16 mouse cellular contexts compared by ENCODE assay signal in the genomic region with DNA sequence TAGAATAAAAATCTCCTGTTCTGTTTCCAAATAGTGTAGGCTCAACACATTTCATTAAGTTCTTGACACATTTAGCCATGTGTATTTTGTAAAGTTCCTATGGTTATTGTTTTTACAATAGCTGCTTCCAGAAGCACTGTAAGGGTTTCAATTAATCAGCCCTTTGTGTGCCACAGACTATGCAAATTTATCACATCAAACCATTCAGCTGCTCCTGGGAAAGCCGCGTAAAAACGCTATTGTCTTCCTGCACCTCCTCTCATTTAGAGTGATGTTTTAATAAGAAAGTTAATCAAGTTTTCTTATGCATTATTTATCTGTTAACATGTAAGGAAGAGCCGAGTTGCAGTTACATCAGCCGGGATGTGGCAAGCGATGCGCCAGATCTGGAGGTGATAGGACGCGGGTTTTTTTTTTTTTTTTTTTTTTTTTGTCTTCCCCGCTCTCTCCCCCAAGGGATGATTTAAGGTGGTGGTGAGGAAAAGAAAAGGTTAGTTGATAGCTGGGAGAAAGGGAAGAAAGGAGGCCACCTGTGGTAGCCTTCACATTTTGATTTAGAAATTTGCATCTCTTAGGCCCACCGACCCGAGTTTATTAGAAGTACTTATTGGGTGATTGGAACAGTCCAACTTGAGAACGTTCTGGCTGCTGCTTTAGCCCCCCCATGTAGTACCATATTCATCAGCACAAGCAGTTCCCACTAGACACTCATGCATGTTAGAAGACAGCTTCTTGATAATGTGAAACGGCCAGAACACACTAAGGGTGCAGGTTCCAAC. TPM values are rescaled to one million over a fixed set of nuclear protein-coding genes. Genes with fewer than 3 reads are reported as not detected.
DNase-seq lines count a peak whose midpoint lies in the region; ATAC-seq and TF ChIP-seq lines count a peak whose summit lies in the region.
"Had no signal": no experiment of that assay in that cellular context is flagged by ENCODE, and none has a peak within 500 bp of the region (broad histone marks: within the 10 kb centered on the region; RNA-seq: fewer than 3 reads in every experiment).

No protein-coding gene starts in this region.

- peak; percentile 23; the same call in 1 of the 2 replicates for ATAC-seq in forebrain, postnatal 0 days
- no peak for ATAC-seq in forebrain, embryonic 11.5 days (replicated peaks; ENCODE audit: low FRiP score)
- no peak for ATAC-seq in liver, embryonic 16.5 days (ENCODE audit: low read depth)
- no peak for ATAC-seq in liver, postnatal 0 days
- ATAC-seq in midbrain, embryonic 15.5 days (replicated peaks) = no peak
- ATAC-seq: intestine, postnatal 0 days had no signal

- WGBS in forebrain, postnatal 0 days = 19% methylated on average over 14 of the region's 14 CpGs
- WGBS in forebrain, embryonic 11.5 days = 15% methylated on average over 14 of the region's 14 CpGs
- 68% methylated on average over 14 of the region's 14 CpGs for WGBS in liver, embryonic 16.5 days (ENCODE audit: insufficient replicate concordance)
- 74% methylated on average over 14 of the region's 14 CpGs for WGBS in liver, postnatal 0 days (ENCODE audit: insufficient replicate concordance)
- 20% methylated on average over 14 of the region's 14 CpGs for WGBS in midbrain, embryonic 15.5 days

- H3K9me3 ChIP-seq in forebrain, postnatal 0 days (ENCODE audit: low read length) = no peaks in the 10 kb centered on the region
- H3K9me3 ChIP-seq in forebrain, embryonic 11.5 days (ENCODE audit: control insufficient read depth, low read length) = no peaks in the 10 kb centered on the region
- no peaks in the 10 kb centered on the region for H3K9me3 ChIP-seq in liver, embryonic 16.5 days (replicated peaks; ENCODE audit: control insufficient read depth, low read length)
- H3K9me3 ChIP-seq in liver, postnatal 0 days (ENCODE audit: low read length) = no peaks in the 10 kb centered on the region
- no peaks in the 10 kb centered on the region for H3K9me3 ChIP-seq in midbrain, embryonic 15.5 days

- DNase-seq in forebrain, postnatal 0 days = no peak
- DNase-seq in forebrain, embryonic 11.5 days (ENCODE audit: low spot score) = no peak
- no peak for DNase-seq in liver, postnatal 0 days
- peak; percentile 82 for DNase-seq in ZHBTc4 (ENCODE audit: low read depth, low spot score)
- no peak for DNase-seq in embryo, embryonic 9.5 days (ENCODE audit: extremely low spot score)
- no peak for DNase-seq in cerebellum, adult 18-20 months
- DNase-seq: adrenal gland, adult 8-10 months; cerebellum, adult 8-10 months; gastrocnemius, postnatal 14 days; kidney, postnatal 14 days; right cerebral cortex, postnatal 25 days had no signal

- TF ChIP-seq CTCF in forebrain, postnatal 0 days (IDR thresholded peaks at IDR 0.05; ENCODE audit: low read depth) = no peak
- no peak for TF ChIP-seq CTCF in liver, postnatal 0 days (IDR thresholded peaks at IDR 0.05; ENCODE audit: low read depth)

- TF ChIP-seq EP300 in liver, postnatal 0 days (IDR thresholded peaks at IDR 0.05; ENCODE audit: low read depth) = no peak

- no peak overlapping the region for H3K4me3 ChIP-seq in forebrain, postnatal 0 days (ENCODE audit: low read depth, low read length)
- no peak overlapping the region for H3K4me3 ChIP-seq in forebrain, embryonic 11.5 days (ENCODE audit: low read depth, low read length)
- H3K4me3 ChIP-seq in liver, embryonic 16.5 days (ENCODE audit: low read depth, low read length) = no peak overlapping the region
- no peak overlapping the region for H3K4me3 ChIP-seq in liver, postnatal 0 days (ENCODE audit: low read depth, low read length)
- no peak overlapping the region for H3K4me3 ChIP-seq in midbrain, embryonic 15.5 days

- no peak overlapping the region for H3K4me2 ChIP-seq in forebrain, postnatal 0 days (ENCODE audit: low read depth)
- no peak overlapping the region for H3K4me2 ChIP-seq in forebrain, embryonic 11.5 days (ENCODE audit: low read depth, low read length, severe bottlenecking)
- H3K4me2 ChIP-seq in liver, embryonic 16.5 days (ENCODE audit: low read depth, low read length) = no peak overlapping the region
- H3K4me2 ChIP-seq in liver, postnatal 0 days (ENCODE audit: low read depth, low read length) = no peak overlapping the region
- no peak overlapping the region for H3K4me2 ChIP-seq in midbrain, embryonic 15.5 days

- no peaks in the 10 kb centered on the region for H3K36me3 ChIP-seq in forebrain, postnatal 0 days (ENCODE audit: insufficient read depth)
- H3K36me3 ChIP-seq in forebrain, embryonic 11.5 days (ENCODE audit: control insufficient read depth, insufficient read depth, low read length) = no peaks in the 10 kb centered on the region
- no peaks in the 10 kb centered on the region for H3K36me3 ChIP-seq in liver, embryonic 16.5 days (ENCODE audit: control insufficient read depth, insufficient read depth)
- peaks cover 6% of the 10 kb centered on the region; the same call in 1 of the 2 replicates for H3K36me3 ChIP-seq in liver, postnatal 0 days (replicated peaks; ENCODE audit: insufficient read depth, low read length)
- H3K36me3 ChIP-seq in midbrain, embryonic 15.5 days (replicated peaks) = no peaks in the 10 kb centered on the region

- H3K27me3 ChIP-seq in forebrain, postnatal 0 days (ENCODE audit: insufficient read depth, low read length) = no peaks in the 10 kb centered on the region
- H3K27me3 ChIP-seq in forebrain, embryonic 11.5 days (ENCODE audit: control insufficient read depth, insufficient read depth, low read length) = peaks cover 10% of the 10 kb centered on the region
- no peaks in the 10 kb centered on the region for H3K27me3 ChIP-seq in liver, embryonic 16.5 days (ENCODE audit: control insufficient read depth, insufficient read depth, low read depth, low read length)
- H3K27me3 ChIP-seq in liver, postnatal 0 days (ENCODE audit: insufficient read depth, low read length) = no peaks in the 10 kb centered on the region
- no peaks in the 10 kb centered on the region for H3K27me3 ChIP-seq in midbrain, embryonic 15.5 days (replicated peaks)

- no peak overlapping the region for H3K9ac ChIP-seq in forebrain, postnatal 0 days
- H3K9ac ChIP-seq in forebrain, embryonic 11.5 days (ENCODE audit: low read length) = no peak overlapping the region
- no peak overlapping the region for H3K9ac ChIP-seq in liver, embryonic 16.5 days (ENCODE audit: low read depth, low read length)
- H3K9ac ChIP-seq in liver, postnatal 0 days (replicated peaks) = no peak overlapping the region
- no peak overlapping the region for H3K9ac ChIP-seq in midbrain, embryonic 15.5 days

- no peak overlapping the region for H3K27ac ChIP-seq in forebrain, postnatal 0 days (ENCODE audit: low read depth, low read length)
- H3K27ac ChIP-seq in forebrain, embryonic 11.5 days (ENCODE audit: low read depth, low read length) = no peak overlapping the region
- H3K27ac ChIP-seq in liver, embryonic 16.5 days (ENCODE audit: low read length) = 0 out of 2 replicates have a peak overlapping the region, but pooled peaks have one; percentile 29
- H3K27ac ChIP-seq in liver, postnatal 0 days (ENCODE audit: low read depth) = no peak overlapping the region
- H3K27ac ChIP-seq in midbrain, embryonic 15.5 days = 0 out of 2 replicates have a peak overlapping the region, but pooled peaks have one; percentile 0

- H3K4me1 ChIP-seq in forebrain, postnatal 0 days (ENCODE audit: insufficient read depth) = no peaks in the 10 kb centered on the region
- peaks cover 14% of the 10 kb centered on the region; the same call in 1 of the 2 replicates for H3K4me1 ChIP-seq in forebrain, embryonic 11.5 days (replicated peaks; ENCODE audit: control insufficient read depth, insufficient read depth, low read length)
- H3K4me1 ChIP-seq in liver, embryonic 16.5 days (ENCODE audit: control insufficient read depth, low read depth, low read length) = no peaks in the 10 kb centered on the region; the same call in 1 of the 2 replicates
- H3K4me1 ChIP-seq in liver, postnatal 0 days (ENCODE audit: insufficient read depth) = no peaks in the 10 kb centered on the region
- H3K4me1 ChIP-seq in midbrain, embryonic 15.5 days = peaks cover 41% of the 10 kb centered on the region

RNA-seq across cellular contexts. Expression of gene Rfx4, which starts 47.9 kb away (rescaled TPM):
- total RNA-seq in forebrain, postnatal 0 days (2014; rRNA removed) = 5.2 and 8.1 TPM in 2 replicates
- 5.6 and 7.3 TPM in 2 replicates for polyA plus RNA-seq in forebrain, postnatal 0 days (2015; fragmentation: Nextera tagmentation; extraction: Ambion mirVana)
- polyA plus RNA-seq in forebrain, embryonic 11.5 days (2014; fragmentation: Nextera tagmentation; extraction: Ambion mirVana) = 33.0 and 36.0 TPM in 2 replicates
- polyA plus RNA-seq in liver, embryonic 16.5 days (2015; fragmentation: Nextera tagmentation; extraction: Ambion mirVana) = not detected in 2 replicates
- polyA plus RNA-seq in liver, postnatal 0 days (2015; fragmentation: Nextera tagmentation; extraction: Ambion mirVana) = not detected in 2 replicates
- 16.1 and 17.2 TPM in 2 replicates for polyA plus RNA-seq in midbrain, embryonic 15.5 days (2015; fragmentation: Nextera tagmentation; extraction: Ambion mirVana)
- total RNA-seq: monocyte, adult 5-6 weeks had no signal
- polyA plus RNA-seq: heart, embryonic 14.5 days; intestine, postnatal 0 days had no signal

Comparison
In these comparisons a context has a peak if more than half of its experiments do, and no peak if none do; other contexts are left out.
1. H3K27ac ChIP-seq: peak in liver, embryonic 16.5 days (single experiment) and midbrain, embryonic 15.5 days (single experiment); none in forebrain, postnatal 0 days (single experiment), forebrain, embryonic 11.5 days (single experiment) and liver, postnatal 0 days (single experiment).